ENCODE assay signal across 2 mouse cellular contexts in the genomic region with DNA sequence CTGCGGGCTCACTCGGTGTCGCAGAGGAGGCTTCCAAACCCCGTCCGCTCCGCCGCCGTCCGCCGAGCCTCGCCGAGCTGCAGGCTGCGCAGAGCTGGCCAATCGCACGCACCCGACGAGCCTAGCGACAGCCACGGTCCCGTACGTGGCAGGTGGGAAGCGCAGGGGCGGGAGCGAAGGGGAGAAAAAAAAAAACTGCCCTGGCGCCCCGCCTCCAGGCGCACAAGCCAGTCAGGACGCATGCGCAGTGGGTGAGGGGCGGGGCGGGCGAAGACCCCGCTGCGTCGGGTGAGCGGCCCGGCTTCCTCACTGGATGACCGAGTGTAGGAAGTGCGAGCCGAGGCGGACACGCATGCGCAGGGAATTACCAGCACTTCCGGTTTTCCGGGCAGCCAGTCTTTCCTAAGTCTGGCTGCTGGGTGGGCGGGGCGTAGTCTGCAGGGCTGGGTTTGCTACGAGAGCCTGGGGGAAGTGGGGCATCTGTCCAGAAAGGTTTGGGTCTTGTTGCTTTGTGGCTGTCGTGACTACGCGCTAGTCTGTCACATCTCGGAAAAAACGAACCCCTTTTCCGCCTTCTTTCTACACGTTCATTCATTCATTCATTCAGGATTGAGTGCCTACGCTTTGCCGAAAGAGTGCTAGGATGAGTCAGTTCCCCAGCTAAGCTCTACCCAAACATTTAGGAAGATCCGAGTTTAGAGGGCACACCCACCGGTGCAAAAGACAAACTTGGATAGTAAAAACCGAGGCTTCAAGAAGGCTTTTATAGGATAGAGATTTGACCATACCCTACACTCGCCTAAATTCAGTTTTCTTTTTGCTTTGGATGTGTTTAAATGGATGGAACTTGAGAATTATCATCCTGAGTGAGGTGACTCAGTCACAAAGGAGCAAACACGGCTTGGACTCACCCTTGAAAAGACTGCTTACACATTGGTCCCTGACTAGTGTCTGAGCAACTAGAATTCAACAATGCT.
A peak's percentile ranks its signal among the peaks of the same experiment; 100 is the strongest.
TF ChIP-seq lines count a peak whose summit lies in the region.

A gene (minus strand): TSS at position 227 of the 977 bp plus-strand sequence.

TF ChIP-seq in C2C12, 6 proteins besides CTCF, POLR2A, EP300 and RAD21 (continued from another document):
- TF ChIP-seq FOSL1 (IDR thresholded peaks at IDR 0.05; ENCODE audit: insufficient read depth, low read length, poor library complexity, severe bottlenecking) (no peak), CEBPB (IDR thresholded peaks at IDR 0.05; ENCODE audit: low read depth) (no peak)

TF ChIP-seq in myocyte, 11 proteins besides CTCF, POLR2A, EP300 and RAD21 (continued from another document):
- TF ChIP-seq MYOD1 (IDR thresholded peaks at IDR 0.05; ENCODE audit: control insufficient read depth in 1 of 3, insufficient read length in 2 of 3, low read depth in 2 of 3) = peak in 2 of 3 experiments; percentile 80 to 84
- peak; percentile 84 for TF ChIP-seq POLR2AphosphoS2 (IDR thresholded peaks at IDR 0.05; ENCODE audit: insufficient read length, low read depth)
- peak; percentile 3 for TF ChIP-seq REST (IDR thresholded peaks at IDR 0.05; ENCODE audit: insufficient read depth, insufficient read length)
- TF ChIP-seq USF1 (IDR thresholded peaks at IDR 0.05; ENCODE audit: low read depth) = no peak
- peak; percentile 61 for TF ChIP-seq SRF (IDR thresholded peaks at IDR 0.05; ENCODE audit: control insufficient read depth, insufficient read length, low read depth)
- no peak for TF ChIP-seq TCF3 (IDR thresholded peaks at IDR 0.05; ENCODE audit: insufficient read length, low read depth)
